Mouse (Mus musculus) frontal cortex, adult (tissue): ENCODE measurements at regions not wholly inside any gene's neighbourhood (a gene's known extent, or its start where the extent isn't known, plus 50 kb on each side); places are given as distances from the start of the nearest gene placed in this dataset.

Source experiments
- ATAC-seq: cut with Nextera tagmentation; 2 replicates; pipeline ENCODE4 v1.9.2; 2017; ENCODE audit warnings: mild to moderate bottlenecking, moderate library complexity, mixed read lengths; ENCODE audit not compliant: low TSS enrichment

GRCm38 (mm10) chr8:80263468-80263945, 205.7 kb upstream of the Hhip start:
- no peak for ATAC-seq

- ATAC-seq = no peak
Measured at GRCm38 (mm10) chr8:80262911-80263310, 205.1 kb upstream of the Hhip start.

GRCm38 (mm10) chr8:80253541-80253940, 195.7 kb upstream of the Hhip start:
- no peak for ATAC-seq

GRCm38 (mm10) chr8:80251595-80251994, 193.8 kb upstream of the Hhip start:
- no peak for ATAC-seq

GRCm38 (mm10) chr8:80250305-80251161, 192.7 kb upstream of the Hhip start:
- ATAC-seq = no peak

GRCm38 (mm10) chr8:80249762-80250161, 192.0 kb upstream of the Hhip start:
- ATAC-seq = no peak

- no peak for ATAC-seq
Measured at GRCm38 (mm10) chr8:80239879-80240278, 182.1 kb upstream of the Hhip start.

- ATAC-seq = no peak
Measured at GRCm38 (mm10) chr8:80210361-80210760, 152.6 kb upstream of the Hhip start.

- no peak for ATAC-seq
Measured at GRCm38 (mm10) chr8:80204678-80205654, 147.2 kb upstream of the Hhip start.

- ATAC-seq = no peak
Measured at GRCm38 (mm10) chr8:80203769-80204677, 146.2 kb upstream of the Hhip start.

GRCm38 (mm10) chr8:80197680-80198079, 139.9 kb upstream of the Hhip start:
- no peak for ATAC-seq

GRCm38 (mm10) chr8:80190510-80190908, 132.7 kb upstream of the Hhip start:
- no peak for ATAC-seq

GRCm38 (mm10) chr8:80189797-80190509, 132.1 kb upstream of the Hhip start:
- peak; percentile 77; the same call in 1 of the 2 replicates for ATAC-seq

GRCm38 (mm10) chr8:80185286-80185685, 127.5 kb upstream of the Hhip start:
- ATAC-seq = no peak

- ATAC-seq = peak; percentile 82
Measured at GRCm38 (mm10) chr8:80168688-80169087, 110.9 kb upstream of the Hhip start.

- ATAC-seq = no peak
Measured at GRCm38 (mm10) chr8:80149458-80150083, 91.8 kb upstream of the Hhip start.

- no peak for ATAC-seq
Measured at GRCm38 (mm10) chr8:80147929-80148328, 90.1 kb upstream of the Hhip start.

GRCm38 (mm10) chr8:80138481-80138880, 80.7 kb upstream of the Hhip start:
- no peak for ATAC-seq

- no peak for ATAC-seq
Measured at GRCm38 (mm10) chr8:80120378-80120965, 62.7 kb upstream of the Hhip start.

- ATAC-seq = no peak
Measured at GRCm38 (mm10) chr8:80117328-80117727, 59.5 kb upstream of the Hhip start.
